Mouse (Mus musculus) MEL (cell line): ENCODE results near the gene Tent4b.

Experiments
- CTCF ChIP-seq, 3 experiments: IDR thresholded peaks in 2 of 3; conservative IDR thresholded peaks in 1 of 3; 2 replicates each; pipeline ENCODE4 v1.5.1; 2011 to 2012; ENCODE audit warnings: low read length in 3 of 3, low read depth in 2 of 3, mild to moderate bottlenecking in 2 of 3, improper control_type of control experiment in 1 of 3, inconsistent platforms in 1 of 3, mixed read lengths in 1 of 3, moderate library complexity in 1 of 3; ENCODE audit not compliant: control insufficient read depth in 1 of 3, insufficient read depth in 1 of 3, poor library complexity in 1 of 3, severe bottlenecking in 1 of 3
- E2F4 ChIP-seq: IDR thresholded peaks from 2 replicates; pipeline ENCODE4 v1.6.1; 2011; ENCODE audit warnings: low read depth, low read length, improper control_type of control experiment, borderline replicate concordance
- EP300 ChIP-seq, 2 experiments: IDR thresholded peaks; 2 replicates each; pipeline ENCODE4 v1.6.1; 2011; ENCODE audit warnings: improper control_type of control experiment in 2 of 2, low read length in 2 of 2, low read depth in 1 of 2, mild to moderate bottlenecking in 1 of 2
- GABPA ChIP-seq: IDR thresholded peaks from 2 replicates; pipeline ENCODE4 v1.6.1; 2012; ENCODE audit warnings: low read depth, mild to moderate bottlenecking, inconsistent platforms, low read length, improper control_type of control experiment, moderate library complexity
- HCFC1 ChIP-seq: IDR thresholded peaks from 2 replicates; pipeline ENCODE4 v1.6.1; 2012; ENCODE audit warnings: low read depth, mild to moderate bottlenecking, inconsistent platforms, low read length, improper control_type of control experiment, moderate library complexity
- KAT2A ChIP-seq: conservative IDR thresholded peaks from 2 replicates; pipeline ENCODE4 v1.6.1; 2012; ENCODE audit warnings: low read depth, low read length, improper control_type of control experiment, inconsistent platforms
- NELFE ChIP-seq: IDR thresholded peaks from 2 replicates; pipeline ENCODE4 v1.6.1; 2011; ENCODE audit warnings: low read depth, low read length, improper control_type of control experiment
- POLR2A ChIP-seq, 2 experiments: IDR thresholded peaks; 2 replicates each; pipeline ENCODE4 v1.6.1; 2011 to 2012; ENCODE audit warnings: low read length in 2 of 2, mild to moderate bottlenecking in 2 of 2, control low read depth in 1 of 2, improper control_type of control experiment in 1 of 2, low read depth in 1 of 2, moderate library complexity in 1 of 2; ENCODE audit not compliant: control insufficient read depth in 1 of 2, insufficient read depth in 1 of 2, poor library complexity in 1 of 2
- POLR2AphosphoS5 ChIP-seq: IDR thresholded peaks from 2 replicates; pipeline ENCODE4 v1.6.1; 2012; ENCODE audit warnings: low read depth, borderline replicate concordance, mild to moderate bottlenecking, inconsistent platforms, low read length, moderate library complexity, mixed read lengths
- SIN3A ChIP-seq: IDR thresholded peaks from 2 replicates; pipeline ENCODE4 v1.6.1; 2012; ENCODE audit warnings: low read length, improper control_type of control experiment, inconsistent platforms
- SMC3 ChIP-seq: IDR thresholded peaks from 2 replicates; pipeline ENCODE4 v1.6.1; 2011; ENCODE audit warnings: low read depth, low read length, improper control_type of control experiment
- TBP ChIP-seq: IDR thresholded peaks from 2 replicates; pipeline ENCODE4 v1.8.0; 2011; ENCODE audit warnings: low read depth, low read length, improper control_type of control experiment
- ZNF384 ChIP-seq: IDR thresholded peaks from 2 replicates; pipeline ENCODE4 v1.6.1; 2012; ENCODE audit warnings: low read depth, mild to moderate bottlenecking, inconsistent platforms, low read length, improper control_type of control experiment

DNA sequence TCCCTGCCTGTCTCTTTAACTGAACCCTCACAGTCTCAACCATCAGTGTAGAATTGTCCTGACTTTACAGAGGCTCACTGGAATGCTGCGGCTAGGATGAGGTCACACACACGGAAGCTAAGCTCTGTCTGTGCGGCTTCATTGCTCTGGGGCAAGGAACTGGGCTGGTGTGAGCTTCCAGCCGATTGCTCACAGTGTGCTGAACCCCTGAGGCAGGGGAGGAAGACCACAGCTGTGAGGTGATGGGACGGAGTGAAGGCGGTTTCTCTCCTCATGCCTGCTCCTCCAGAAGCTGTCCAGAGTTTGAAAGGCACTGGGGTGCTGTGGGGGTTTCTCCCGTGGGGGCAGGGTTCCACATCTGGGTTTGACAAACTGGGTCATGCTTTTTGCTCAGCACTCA is 85.7 kb downstream of the Tent4b start:
- no peak for TF ChIP-seq CTCF (IDR thresholded peaks at IDR 0.05 in 2 of 3, conservative IDR thresholded peaks at IDR 0.05 in 1 of 3; ENCODE audit: control insufficient read depth in 1 of 3, insufficient read depth in 1 of 3, low read depth in 2 of 3, low read length in 3 of 3, poor library complexity in 1 of 3, severe bottlenecking in 1 of 3)
- TF ChIP-seq TBP: no peak
- no peak for TF ChIP-seq POLR2A (IDR thresholded peaks at IDR 0.05; ENCODE audit: control insufficient read depth in 1 of 2, insufficient read depth in 1 of 2, low read depth in 1 of 2, low read length in 2 of 2, poor library complexity in 1 of 2)
- TF ChIP-seq HCFC1: no peak
- no peak for TF ChIP-seq E2F4
- no peak for TF ChIP-seq KAT2A
- no peak for TF ChIP-seq ZNF384
- TF ChIP-seq SMC3: no peak
- no peak for TF ChIP-seq NELFE
- no peak for TF ChIP-seq EP300 (IDR thresholded peaks at IDR 0.05; ENCODE audit: low read depth in 1 of 2, low read length in 2 of 2)
- TF ChIP-seq SIN3A: no peak
- no peak for TF ChIP-seq GABPA
- TF ChIP-seq POLR2AphosphoS5: no peak
